Mouse (Mus musculus) MEL (cell line): ENCODE data around the gene Tnp2.

Experiments used
- CTCF ChIP-seq, 3 experiments: IDR thresholded peaks in 2 of 3; conservative IDR thresholded peaks in 1 of 3; 2 replicates each; pipeline ENCODE4 v1.5.1; 2011 to 2012; ENCODE audit warnings: low read length in 3 of 3, low read depth in 2 of 3, mild to moderate bottlenecking in 2 of 3, improper control_type of control experiment in 1 of 3, inconsistent platforms in 1 of 3, mixed read lengths in 1 of 3, moderate library complexity in 1 of 3; ENCODE audit not compliant: control insufficient read depth in 1 of 3, insufficient read depth in 1 of 3, poor library complexity in 1 of 3, severe bottlenecking in 1 of 3
- E2F4 ChIP-seq: IDR thresholded peaks from 2 replicates; pipeline ENCODE4 v1.6.1; 2011; ENCODE audit warnings: low read depth, low read length, improper control_type of control experiment, borderline replicate concordance
- EP300 ChIP-seq, 2 experiments: IDR thresholded peaks; 2 replicates each; pipeline ENCODE4 v1.6.1; 2011; ENCODE audit warnings: improper control_type of control experiment in 2 of 2, low read length in 2 of 2, low read depth in 1 of 2, mild to moderate bottlenecking in 1 of 2
- MAX ChIP-seq: IDR thresholded peaks from 2 replicates; pipeline ENCODE4 v1.6.1; 2011; ENCODE audit warnings: low read length, improper control_type of control experiment
- MAZ ChIP-seq: IDR thresholded peaks from 2 replicates; pipeline ENCODE4 v1.6.1; 2012; ENCODE audit warnings: low read depth, mild to moderate bottlenecking, inconsistent platforms, low read length, improper control_type of control experiment
- NELFE ChIP-seq: IDR thresholded peaks from 2 replicates; pipeline ENCODE4 v1.6.1; 2011; ENCODE audit warnings: low read depth, low read length, improper control_type of control experiment
- POLR2A ChIP-seq, 2 experiments: IDR thresholded peaks; 2 replicates each; pipeline ENCODE4 v1.6.1; 2011 to 2012; ENCODE audit warnings: low read length in 2 of 2, mild to moderate bottlenecking in 2 of 2, control low read depth in 1 of 2, improper control_type of control experiment in 1 of 2, low read depth in 1 of 2, moderate library complexity in 1 of 2; ENCODE audit not compliant: control insufficient read depth in 1 of 2, insufficient read depth in 1 of 2, poor library complexity in 1 of 2
- POLR2AphosphoS2 ChIP-seq: IDR thresholded peaks from 2 replicates; pipeline ENCODE4 v1.6.1; 2011; ENCODE audit warnings: low read length, improper control_type of control experiment
- POLR2AphosphoS5 ChIP-seq: IDR thresholded peaks from 2 replicates; pipeline ENCODE4 v1.6.1; 2012; ENCODE audit warnings: low read depth, borderline replicate concordance, mild to moderate bottlenecking, inconsistent platforms, low read length, moderate library complexity, mixed read lengths
- RAD21 ChIP-seq: IDR thresholded peaks from 2 replicates; pipeline ENCODE4 v1.6.1; 2011; ENCODE audit warnings: mild to moderate bottlenecking, low read depth, low read length, improper control_type of control experiment
- RCOR1 ChIP-seq: IDR thresholded peaks from 2 replicates; pipeline ENCODE4 v1.6.1; 2012; ENCODE audit warnings: low read depth, mild to moderate bottlenecking, inconsistent platforms, low read length, improper control_type of control experiment
- USF1 ChIP-seq: IDR thresholded peaks from 2 replicates; pipeline ENCODE4 v1.6.1; 2014; ENCODE audit warnings: low read depth, mild to moderate bottlenecking, inconsistent platforms, low read length, improper control_type of control experiment, moderate library complexity
- ZNF384 ChIP-seq: IDR thresholded peaks from 2 replicates; pipeline ENCODE4 v1.6.1; 2012; ENCODE audit warnings: low read depth, mild to moderate bottlenecking, inconsistent platforms, low read length, improper control_type of control experiment

DNA sequence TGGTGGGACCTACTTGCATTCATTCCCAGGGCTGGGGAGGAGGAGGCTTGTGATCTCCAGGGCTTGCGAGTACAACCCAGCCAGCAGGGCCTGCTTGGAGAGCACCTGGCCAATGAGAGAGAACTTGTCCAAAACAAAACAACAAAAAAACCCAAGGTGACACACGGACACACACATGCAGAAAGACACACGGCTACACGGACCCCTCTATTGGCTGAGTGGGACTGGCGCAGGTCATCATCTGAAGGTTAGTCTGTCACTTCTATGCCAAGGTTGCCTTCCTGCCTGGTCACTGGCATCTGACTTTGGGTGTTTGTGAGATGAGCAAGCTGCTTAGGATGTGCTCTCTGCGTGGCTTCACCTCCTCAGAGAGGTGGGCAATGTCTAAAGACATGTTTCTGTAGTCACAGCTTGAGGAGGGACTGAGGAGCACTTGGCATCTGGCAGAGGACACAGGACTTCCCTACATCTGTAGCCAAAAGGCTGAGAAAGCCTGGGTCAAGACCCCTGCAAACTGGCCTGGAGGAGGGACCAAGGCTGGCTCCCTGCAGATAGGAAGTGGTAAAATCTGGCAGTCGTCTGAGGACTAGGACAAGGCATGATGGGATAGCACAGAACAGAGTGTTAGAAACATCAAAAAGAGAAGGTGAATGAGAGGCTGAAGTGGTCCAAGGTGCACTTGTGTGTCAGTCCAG, 39.5 kb upstream of the Tnp2 start:
- TF ChIP-seq MAZ (no peak), USF1 (no peak), E2F4 (no peak), CTCF (IDR thresholded peaks at IDR 0.05 in 2 of 3, conservative IDR thresholded peaks at IDR 0.05 in 1 of 3; ENCODE audit: control insufficient read depth in 1 of 3, insufficient read depth in 1 of 3, low read depth in 2 of 3, low read length in 3 of 3, poor library complexity in 1 of 3, severe bottlenecking in 1 of 3) (no peak), POLR2A (IDR thresholded peaks at IDR 0.05; ENCODE audit: control insufficient read depth in 1 of 2, insufficient read depth in 1 of 2, low read depth in 1 of 2, low read length in 2 of 2, poor library complexity in 1 of 2) (no peak), MAX (no peak), POLR2AphosphoS5 (no peak), RAD21 (no peak), EP300 (IDR thresholded peaks at IDR 0.05; ENCODE audit: low read depth in 1 of 2, low read length in 2 of 2) (no peak), ZNF384 (no peak), RCOR1 (no peak), POLR2AphosphoS2 (no peak), NELFE (no peak)
